Mouse (Mus musculus): ENCODE measurements around the gene Tbxas1.

Tbxas1 gene

GRCm38 (mm10) chr6:38875258-38876070 is at the start of gene Tbxas1:
Gene Tbxas1, plus strand, starts transcription at chr6:38875404.
- peak; percentile 31 to 43 for DNase-seq (ENCODE audit: low spot score in 2 of 2)

GRCm38 (mm10) chr6:38825886-38826285 is 49.3 kb upstream of the Tbxas1 start:
- DNase-seq (ENCODE audit: low spot score in 2 of 2), result no peak

- no peak for DNase-seq (ENCODE audit: low spot score in 2 of 2)
Observed at GRCm38 (mm10) chr6:38826857-38827256, 48.3 kb upstream of the Tbxas1 start.

- DNase-seq (ENCODE audit: low spot score in 2 of 2), result no peak
Observed at GRCm38 (mm10) chr6:38827435-38827834, 47.8 kb upstream of the Tbxas1 start.

GRCm38 (mm10) chr6:38828211-38828610 is 47.0 kb upstream of the Tbxas1 start:
- no peak for DNase-seq (ENCODE audit: low spot score in 2 of 2)

- DNase-seq (ENCODE audit: low spot score in 2 of 2), result no peak
Observed at GRCm38 (mm10) chr6:38829452-38829851, 45.8 kb upstream of the Tbxas1 start.

GRCm38 (mm10) chr6:38833721-38834120 is 41.5 kb upstream of the Tbxas1 start:
- no peak for DNase-seq (ENCODE audit: low spot score in 2 of 2)

GRCm38 (mm10) chr6:38834727-38835126 is 40.5 kb upstream of the Tbxas1 start:
- DNase-seq (ENCODE audit: low spot score in 2 of 2), result no peak

GRCm38 (mm10) chr6:38835217-38835616 is 40.0 kb upstream of the Tbxas1 start:
- no peak for DNase-seq (ENCODE audit: low spot score in 2 of 2)

- DNase-seq (ENCODE audit: low spot score in 2 of 2), result no peak
Observed at GRCm38 (mm10) chr6:38838061-38838460, 37.1 kb upstream of the Tbxas1 start.

GRCm38 (mm10) chr6:38839891-38840290 is 35.3 kb upstream of the Tbxas1 start:
- DNase-seq (ENCODE audit: low spot score in 2 of 2), result no peak

- DNase-seq (ENCODE audit: low spot score in 2 of 2), result no peak
Observed at GRCm38 (mm10) chr6:38840380-38840779, 34.8 kb upstream of the Tbxas1 start.

GRCm38 (mm10) chr6:38840780-38841179 is 34.4 kb upstream of the Tbxas1 start:
- DNase-seq (ENCODE audit: low spot score in 2 of 2), result no peak

- DNase-seq (ENCODE audit: low spot score in 2 of 2), result no peak
Observed at GRCm38 (mm10) chr6:38841551-38841950, 33.7 kb upstream of the Tbxas1 start.

GRCm38 (mm10) chr6:38845117-38845516 is 30.1 kb upstream of the Tbxas1 start:
- no peak for DNase-seq (ENCODE audit: low spot score in 2 of 2)

GRCm38 (mm10) chr6:38845876-38846275 is 29.3 kb upstream of the Tbxas1 start:
- no peak for DNase-seq (ENCODE audit: low spot score in 2 of 2)

- DNase-seq (ENCODE audit: low spot score in 2 of 2), result no peak
Observed at GRCm38 (mm10) chr6:38846330-38847195, 28.6 kb upstream of the Tbxas1 start.

GRCm38 (mm10) chr6:38847447-38847846 is 27.8 kb upstream of the Tbxas1 start:
- DNase-seq (ENCODE audit: low spot score in 2 of 2), result no peak

- DNase-seq (ENCODE audit: low spot score in 2 of 2), result no peak
Observed at GRCm38 (mm10) chr6:38847958-38848910, 27.0 kb upstream of the Tbxas1 start.

GRCm38 (mm10) chr6:38850715-38851259 is 24.4 kb upstream of the Tbxas1 start:
- no peak for DNase-seq (ENCODE audit: low spot score in 2 of 2)

GRCm38 (mm10) chr6:38851740-38852139 is 23.5 kb upstream of the Tbxas1 start:
- no peak for DNase-seq (ENCODE audit: low spot score in 2 of 2)

All from urinary bladder, postnatal 36 days (tissue).